Mouse (Mus musculus) midbrain, embryonic 12.5 days (tissue): Measurements from ENCODE around the gene Ptch1. TPM values are rescaled to one million over a fixed set of nuclear protein-coding genes. Genes with fewer than 3 reads are reported as not detected.

Experiments
- ATAC-seq: fragments of 200-750 bp; cut with Nextera tagmentation; 2 replicates; pipeline ENCODE4 v1.8.0; 2017; ENCODE audit warnings: low read depth, moderate TSS enrichment, moderate library complexity; ENCODE audit not compliant: low FRiP score
- H3K27ac ChIP-seq: fragments of 300-500 bp; sonication (generic); replicated peaks from 2 replicates; pipeline ENCODE4 v1.5.1; 2016; ENCODE audit warnings: mild to moderate bottlenecking
- H3K27me3 ChIP-seq: fragments of 300-500 bp; sonication (generic); 2 replicates; pipeline ENCODE4 v1.6.1; 2016; ENCODE audit warnings: mild to moderate bottlenecking
- H3K36me3 ChIP-seq: fragments of 300-500 bp; sonication (generic); 2 replicates; pipeline ENCODE4 v1.6.1; 2016
- H3K4me1 ChIP-seq: fragments of 300-500 bp; sonication (generic); 2 replicates; pipeline ENCODE4 v1.6.1; 2016
- H3K4me2 ChIP-seq: fragments of 300-500 bp; sonication (generic); replicated peaks from 2 replicates; pipeline ENCODE4 v1.6.1; 2016; ENCODE audit warnings: mild to moderate bottlenecking, moderate library complexity
- H3K4me3 ChIP-seq: fragments of 300-500 bp; sonication (generic); 2 replicates; pipeline ENCODE4 v1.5.1; 2016; ENCODE audit warnings: mild to moderate bottlenecking
- H3K9ac ChIP-seq: fragments of 300-500 bp; sonication (generic); replicated peaks from 2 replicates; pipeline ENCODE4 v1.6.1; 2016; ENCODE audit warnings: mild to moderate bottlenecking, moderate library complexity
- H3K9me3 ChIP-seq: fragments of 300-500 bp; sonication (generic); 2 replicates; pipeline ENCODE4 v1.6.1; 2016; ENCODE audit warnings: mild to moderate bottlenecking
- WGBS: fragments of 180-500 bp; shearing (Covaris S2); methylation state at CpG from one replicate; pipeline ENCODE4 v1.1.7; 2016; 5-methylcytosine and 5-hydroxymethylcytosine counted together
- polyA plus RNA-seq: library from polyadenylated mRNA; unstranded; fragments of >200 nt; fragmentation: Nextera tagmentation; extraction: Ambion mirVana; gene quantifications from 2 replicates; pipeline ENCODE4 v1.2.1, GENCODE M21; 2016

The Ptch1 gene
- polyA plus RNA-seq, 1 experiment from 2014 or later, result 18.6 TPM

DNA sequence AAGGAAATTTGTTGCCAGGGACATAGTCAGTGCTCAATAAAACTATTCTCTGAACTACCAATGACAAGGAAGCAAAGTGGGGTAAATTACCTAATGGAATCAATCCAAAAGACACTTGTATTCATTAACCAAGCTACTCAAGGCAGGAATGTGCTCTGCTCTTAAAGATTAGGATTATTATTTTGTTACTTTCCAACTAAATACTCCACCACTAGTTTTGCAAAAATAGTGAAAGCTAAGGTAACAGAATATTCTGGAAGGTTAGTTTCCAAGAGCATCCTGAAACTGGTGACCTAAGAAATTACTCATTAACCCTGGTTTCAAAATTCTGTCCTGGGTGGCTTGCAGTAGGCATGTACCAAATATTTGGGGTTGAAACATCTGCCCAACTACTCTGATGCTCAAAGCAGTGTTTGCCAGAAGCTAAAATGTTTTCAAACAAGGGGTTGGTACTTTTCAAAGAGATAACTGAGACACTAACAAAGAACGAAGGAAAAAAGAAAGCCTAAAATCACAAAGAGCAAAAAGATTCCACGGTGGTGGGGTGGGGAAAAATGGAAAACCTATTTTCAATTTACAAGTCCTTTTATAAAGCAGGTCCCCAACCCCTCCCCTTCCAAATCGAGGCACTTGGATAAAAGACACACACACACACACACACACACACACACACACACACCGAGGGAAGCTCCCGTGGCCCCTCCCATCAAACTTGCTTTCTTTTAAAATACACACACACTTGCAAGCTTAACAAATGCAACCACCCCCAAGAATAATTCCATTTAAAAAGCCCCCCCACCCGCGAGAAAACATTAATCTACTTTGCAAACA, 11.0 kb downstream of the Ptch1 start:
- H3K4me2 ChIP-seq, result peak overlapping the region; percentile 86
- no peak for ATAC-seq
- no peaks in the 10 kb centered on the region for H3K36me3 ChIP-seq
- peaks cover 60% of the 10 kb centered on the region for H3K4me1 ChIP-seq
- peak overlapping the region; percentile 99 for H3K27ac ChIP-seq
- H3K27me3 ChIP-seq, result peaks cover 13% of the 10 kb centered on the region
- WGBS, result 1% methylated on average over 7 of the region's 7 CpGs
- peak overlapping the region; percentile 98 for H3K4me3 ChIP-seq
- H3K9me3 ChIP-seq, result no peaks in the 10 kb centered on the region
- peak overlapping the region; percentile 99 for H3K9ac ChIP-seq

DNA sequence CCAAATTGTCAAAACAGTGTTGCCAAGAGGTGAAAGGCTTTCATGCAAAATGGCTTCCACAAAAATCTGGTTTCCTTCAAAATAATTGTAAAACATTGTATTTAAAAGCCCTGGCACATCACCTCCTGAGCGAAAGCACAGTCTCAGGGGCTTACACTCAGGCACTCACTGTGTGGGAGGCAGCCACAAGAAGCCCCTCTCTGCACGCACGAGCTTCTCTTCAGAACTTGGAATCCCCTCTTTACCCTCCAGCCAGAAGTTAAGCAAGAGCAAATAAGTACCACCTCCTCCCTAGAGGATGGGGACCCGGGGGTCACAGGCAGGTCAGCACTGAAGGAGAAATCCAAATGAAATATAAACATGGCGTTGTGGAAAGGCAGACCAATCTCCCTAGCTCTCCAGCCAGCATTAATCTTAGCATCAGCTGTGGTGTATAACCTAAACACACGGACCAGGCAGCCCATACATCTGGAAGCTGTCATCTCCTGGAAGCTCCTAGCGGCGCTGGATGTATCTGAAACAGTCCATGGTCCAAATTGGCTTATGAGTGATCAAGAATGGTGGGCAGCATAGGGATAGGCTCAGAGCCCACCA, 15.0 kb downstream of the Ptch1 start:
- Histone ChIP-seq H3K27ac (peak overlapping the region; percentile 16; the same call in 1 of the 2 replicates), H3K4me1 (peaks cover 92% of the 10 kb centered on the region), H3K4me2 (peak overlapping the region; percentile 86), H3K36me3 (no peaks in the 10 kb centered on the region), H3K9ac (0 out of 2 replicates have a peak overlapping the region, but pooled peaks have one; percentile 32), H3K27me3 (peaks cover 17% of the 10 kb centered on the region), H3K9me3 (no peaks in the 10 kb centered on the region), H3K4me3 (no peak overlapping the region)
- no peak for ATAC-seq
- WGBS, result 37% methylated on average over 8 of the region's 8 CpGs

DNA sequence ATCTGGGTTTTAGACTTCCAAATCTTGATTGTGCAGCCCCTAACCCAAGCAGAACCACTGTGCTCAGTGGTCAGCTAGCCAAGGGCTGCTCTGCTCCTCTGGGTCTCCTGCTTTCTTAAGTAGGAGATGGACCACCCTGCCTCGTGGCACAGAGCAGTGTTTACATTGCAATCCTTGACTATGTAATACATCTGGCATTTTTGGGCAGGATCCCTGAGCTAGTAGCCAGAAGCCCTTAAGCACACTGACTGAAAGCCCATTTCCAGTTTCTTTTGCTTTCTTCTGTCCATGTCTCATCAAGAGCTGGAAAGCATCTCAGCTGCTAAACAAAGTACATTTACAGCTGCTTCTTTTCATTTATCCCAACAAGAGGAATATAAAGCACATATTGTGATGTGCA, 17.0 kb downstream of the Ptch1 start:
- Histone ChIP-seq H3K27ac (peak overlapping the region; percentile 86; the same call in 1 of the 2 replicates), H3K27me3 (peaks cover 22% of the 10 kb centered on the region), H3K36me3 (no peaks in the 10 kb centered on the region), H3K4me1 (peaks cover 98% of the 10 kb centered on the region), H3K9me3 (no peaks in the 10 kb centered on the region), H3K9ac (no peak overlapping the region), H3K4me3 (no peak overlapping the region; the same call in 1 of the 2 replicates), H3K4me2 (peak overlapping the region; percentile 40)
- no peak for ATAC-seq
- WGBS, result 37% methylated on average over 1 of the region's 1 CpGs

DNA sequence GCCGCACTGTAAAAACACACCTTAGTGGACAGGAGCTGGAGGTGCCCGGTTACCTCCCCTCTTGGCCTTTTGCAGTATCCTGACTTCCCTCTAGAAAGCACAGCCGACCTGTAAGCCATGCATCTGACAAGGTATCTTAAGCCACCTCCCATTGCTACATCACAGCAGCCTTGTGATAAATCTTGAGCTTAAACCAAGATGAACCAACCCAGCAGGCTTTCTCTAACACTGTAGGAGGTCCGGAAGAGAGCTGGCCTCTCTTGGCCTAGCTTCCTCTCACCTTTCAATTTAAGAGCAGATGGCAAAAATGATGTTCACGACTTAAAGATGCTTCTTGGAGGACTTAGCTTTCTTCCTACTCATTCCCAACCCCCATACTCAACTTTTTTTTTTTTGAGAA, 17.5 kb downstream of the Ptch1 start:
- ATAC-seq, result no peak
- H3K36me3 ChIP-seq, result no peaks in the 10 kb centered on the region
- H3K4me3 ChIP-seq, result peak overlapping the region; percentile 9; the same call in 1 of the 2 replicates
- H3K9ac ChIP-seq, result no peak overlapping the region
- WGBS, result 26% methylated on average over 5 of the region's 5 CpGs
- no peaks in the 10 kb centered on the region for H3K9me3 ChIP-seq
- peak overlapping the region; percentile 86 for H3K27ac ChIP-seq
- H3K4me1 ChIP-seq, result peaks cover 99% of the 10 kb centered on the region
- peaks cover 25% of the 10 kb centered on the region for H3K27me3 ChIP-seq
- peak overlapping the region; percentile 40 for H3K4me2 ChIP-seq

DNA sequence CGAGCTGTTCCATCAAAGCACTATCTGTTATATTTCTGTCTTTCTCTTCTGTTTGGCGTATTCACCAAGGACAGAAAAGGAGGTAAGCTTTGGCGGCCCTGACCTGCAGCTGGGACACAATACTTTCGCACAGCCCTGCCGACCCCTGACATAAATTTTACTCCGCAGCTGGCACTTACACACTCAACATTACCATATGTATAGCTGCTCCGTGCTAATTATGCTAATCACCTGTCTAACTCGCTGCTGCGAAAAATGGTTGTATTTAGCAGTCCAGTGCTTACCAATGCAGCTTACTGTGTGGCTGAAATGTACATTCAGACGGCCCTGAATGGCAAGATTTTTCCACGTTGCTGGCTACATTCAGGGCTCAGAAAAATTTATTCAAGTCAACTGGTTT, 18.8 kb downstream of the Ptch1 start:
- H3K27me3 ChIP-seq, result peaks cover 21% of the 10 kb centered on the region
- H3K4me2 ChIP-seq, result peak overlapping the region; percentile 40
- 12% methylated on average over 11 of the region's 11 CpGs for WGBS
- peak overlapping the region; percentile 86 for H3K27ac ChIP-seq
- peak; percentile 88 for ATAC-seq
- H3K4me3 ChIP-seq, result peak overlapping the region; percentile 9; the same call in 1 of the 2 replicates
- H3K9ac ChIP-seq, result no peak overlapping the region; the same call in 1 of the 2 replicates
- H3K36me3 ChIP-seq, result no peaks in the 10 kb centered on the region
- H3K9me3 ChIP-seq, result no peaks in the 10 kb centered on the region
- H3K4me1 ChIP-seq, result peaks cover 98% of the 10 kb centered on the region

DNA sequence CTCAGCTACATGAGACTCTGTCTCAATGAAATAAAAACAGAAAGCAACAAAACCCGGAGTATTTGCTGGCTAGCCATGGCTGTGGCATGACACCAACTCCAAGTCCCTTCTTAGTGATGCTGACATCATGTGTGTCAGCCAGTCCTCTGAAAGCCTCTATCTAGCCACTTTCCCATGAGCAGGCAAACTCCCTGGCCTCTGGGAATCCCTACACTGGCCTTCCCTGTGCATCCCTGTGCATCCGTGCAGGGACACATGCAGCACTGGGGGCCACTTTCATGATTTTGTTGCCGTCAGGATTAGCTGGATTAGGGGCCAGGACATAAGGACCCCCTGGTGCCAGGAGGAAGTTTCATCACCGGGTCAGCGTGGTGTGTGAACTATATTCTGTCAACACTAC, 20.0 kb downstream of the Ptch1 start:
- 20% methylated on average over 5 of the region's 5 CpGs for WGBS
- no peaks in the 10 kb centered on the region for H3K9me3 ChIP-seq
- H3K9ac ChIP-seq, result no peak overlapping the region
- peaks cover 97% of the 10 kb centered on the region for H3K4me1 ChIP-seq
- H3K27me3 ChIP-seq, result peaks cover 17% of the 10 kb centered on the region; the same call in 1 of the 2 replicates
- H3K27ac ChIP-seq, result peak overlapping the region; percentile 86
- H3K4me3 ChIP-seq, result no peak overlapping the region
- ATAC-seq, result no peak
- H3K4me2 ChIP-seq, result peak overlapping the region; percentile 40
- H3K36me3 ChIP-seq, result no peaks in the 10 kb centered on the region

DNA sequence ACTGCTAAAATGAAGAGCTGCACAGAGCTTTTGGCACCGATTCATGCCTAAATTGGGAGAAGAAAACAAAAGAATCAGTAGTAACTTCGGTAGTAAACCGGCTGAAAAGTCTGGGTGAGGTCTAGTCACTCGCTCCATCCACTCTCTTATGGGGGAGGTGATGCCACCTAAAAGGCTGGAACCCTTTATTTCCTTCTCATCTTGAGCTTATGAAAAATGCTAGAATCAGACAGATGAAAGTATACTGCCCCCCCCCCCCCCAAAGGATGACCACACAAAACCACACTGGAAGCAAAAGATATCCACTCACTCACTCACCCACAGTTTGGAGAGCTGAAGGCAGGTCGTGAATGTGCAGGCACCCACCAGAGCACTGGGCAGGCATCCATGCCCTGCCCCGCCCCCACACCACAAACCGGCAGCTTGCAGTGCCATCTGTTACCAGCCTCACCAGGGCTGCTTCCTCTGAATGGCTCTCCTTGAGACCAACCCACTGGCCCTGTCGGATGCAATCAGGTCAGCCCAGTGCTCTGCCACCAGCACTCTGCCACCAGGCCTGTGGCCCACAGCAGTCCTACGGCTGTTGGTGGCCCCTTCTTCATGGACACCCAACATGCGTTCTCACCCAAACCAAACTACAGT, 21.0 kb downstream of the Ptch1 start:
- no peaks in the 10 kb centered on the region for H3K9me3 ChIP-seq
- H3K4me3 ChIP-seq, result no peak overlapping the region
- no peaks in the 10 kb centered on the region for H3K36me3 ChIP-seq
- peak; percentile 24 for ATAC-seq
- peak overlapping the region; percentile 39 for H3K9ac ChIP-seq
- peak overlapping the region; percentile 31 for H3K4me2 ChIP-seq
- H3K4me1 ChIP-seq, result peaks cover 89% of the 10 kb centered on the region
- peaks cover 15% of the 10 kb centered on the region; the same call in 1 of the 2 replicates for H3K27me3 ChIP-seq
- peak overlapping the region; percentile 73 for H3K27ac ChIP-seq
- WGBS, result 55% methylated on average over 10 of the region's 10 CpGs

DNA sequence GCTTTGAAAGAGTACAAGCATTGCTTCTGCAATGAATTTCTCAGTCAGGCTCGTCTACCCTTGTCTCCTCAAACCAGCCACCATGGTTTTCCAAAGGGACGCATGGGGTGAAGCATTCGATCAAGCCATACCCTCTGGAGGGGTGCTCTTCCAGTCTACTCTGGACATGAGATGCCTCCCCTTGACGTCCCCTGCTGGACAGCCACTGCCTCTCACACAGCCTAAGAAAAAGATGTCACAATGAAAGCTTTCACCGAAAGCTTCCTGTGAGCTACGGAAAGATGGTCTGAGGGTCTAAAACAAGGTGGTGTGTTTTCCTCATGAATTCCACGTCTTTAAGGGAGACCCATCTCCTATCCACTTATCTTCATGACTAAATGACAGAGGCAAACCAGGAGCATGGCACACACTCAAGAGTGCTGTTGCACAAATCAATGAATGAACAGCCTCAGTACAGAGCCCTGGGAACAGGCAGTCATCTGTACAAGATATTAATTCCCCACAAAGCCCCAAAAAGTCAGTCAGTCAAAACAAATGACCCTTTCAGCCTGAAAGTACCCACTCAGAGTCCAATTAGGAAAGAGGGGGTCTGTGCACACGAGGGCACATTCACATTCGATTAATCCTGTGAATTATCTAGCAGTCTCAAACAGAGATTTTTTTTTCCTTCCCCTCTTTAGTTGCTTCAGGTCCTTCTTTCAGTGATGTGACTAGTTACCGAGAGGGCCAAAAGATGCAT, 21.7 kb downstream of the Ptch1 start:
- Histone ChIP-seq H3K27me3 (peaks cover 13% of the 10 kb centered on the region; the same call in 1 of the 2 replicates), H3K9me3 (no peaks in the 10 kb centered on the region), H3K27ac (peak overlapping the region; percentile 73), H3K4me3 (0 out of 2 replicates have a peak overlapping the region, but pooled peaks have one; percentile 2), H3K4me2 (peak overlapping the region; percentile 31), H3K9ac (0 out of 2 replicates have a peak overlapping the region, but pooled peaks have one; percentile 17), H3K36me3 (no peaks in the 10 kb centered on the region), H3K4me1 (peaks cover 83% of the 10 kb centered on the region)
- WGBS, result 59% methylated on average over 10 of the region's 10 CpGs
- ATAC-seq, result no peak

DNA sequence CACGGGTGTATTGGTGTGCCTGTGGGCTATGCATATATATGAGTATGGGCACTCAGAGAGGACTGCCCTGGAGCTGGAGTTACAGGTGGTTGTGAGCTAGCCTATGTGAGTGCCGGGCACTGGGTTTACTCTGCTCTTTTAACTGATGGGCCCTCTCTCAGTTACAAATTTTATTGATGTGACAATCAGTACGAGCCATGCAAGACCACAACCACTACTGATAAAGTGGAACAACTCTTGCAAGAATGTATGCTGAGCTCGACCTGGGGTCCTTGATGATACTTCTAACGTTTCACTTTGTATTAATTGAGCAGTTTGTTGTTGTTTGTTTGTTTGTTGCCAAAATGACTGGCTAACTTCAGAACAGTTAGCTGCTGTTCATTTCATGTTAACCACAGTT, 23.0 kb downstream of the Ptch1 start:
- Histone ChIP-seq H3K27ac (no peak overlapping the region), H3K4me2 (no peak overlapping the region), H3K27me3 (peaks cover 11% of the 10 kb centered on the region; the same call in 1 of the 2 replicates), H3K36me3 (no peaks in the 10 kb centered on the region), H3K4me1 (peaks cover 83% of the 10 kb centered on the region), H3K9ac (no peak overlapping the region), H3K9me3 (no peaks in the 10 kb centered on the region), H3K4me3 (no peak overlapping the region)
- WGBS, result 87% methylated on average over 5 of the region's 5 CpGs
- no peak for ATAC-seq

DNA sequence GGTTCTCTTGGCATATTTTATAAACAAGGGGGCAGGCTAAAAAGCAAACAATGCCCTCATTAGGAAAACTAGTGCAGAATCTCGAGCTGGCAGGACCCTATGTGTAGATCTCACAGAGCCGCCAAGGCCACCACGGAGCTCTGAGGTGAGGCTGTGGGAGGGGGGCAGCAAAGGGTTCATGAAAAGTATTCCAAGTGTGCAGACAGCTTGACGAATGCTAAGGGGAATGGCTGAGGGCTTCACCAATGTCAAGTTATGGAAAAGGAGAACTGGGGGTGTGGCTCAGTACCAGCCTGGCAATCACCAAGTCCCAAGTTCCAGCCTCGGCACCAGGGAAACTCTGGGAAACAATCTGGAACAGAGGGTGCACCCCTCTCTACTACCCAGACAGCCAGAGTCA, 24.2 kb downstream of the Ptch1 start:
- Histone ChIP-seq H3K4me1 (peaks cover 82% of the 10 kb centered on the region), H3K27ac (no peak overlapping the region), H3K36me3 (no peaks in the 10 kb centered on the region)

DNA sequence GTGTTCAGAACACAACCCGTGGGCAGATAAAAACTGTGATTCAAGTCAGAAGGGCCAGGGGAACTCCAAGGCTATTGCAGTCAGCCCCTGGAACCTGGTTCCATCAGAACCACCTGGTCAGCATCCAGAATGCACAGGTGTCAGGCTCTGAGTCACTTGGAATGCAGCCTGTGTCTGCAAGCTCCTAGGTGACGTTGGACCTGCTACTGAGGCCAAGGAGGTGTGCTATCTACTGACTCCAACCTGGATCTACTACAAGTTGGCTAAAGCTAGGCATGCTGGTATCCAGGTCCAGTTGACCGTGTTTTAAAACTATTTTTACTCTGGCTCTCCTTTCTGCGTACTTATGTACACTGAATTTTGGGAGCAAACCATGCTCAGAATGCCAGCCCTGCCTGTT, 24.8 kb downstream of the Ptch1 start:
- Histone ChIP-seq H3K4me1 (peaks cover 83% of the 10 kb centered on the region), H3K4me2 (no peak overlapping the region), H3K9me3 (no peaks in the 10 kb centered on the region), H3K27me3 (peaks cover 11% of the 10 kb centered on the region; the same call in 1 of the 2 replicates), H3K9ac (no peak overlapping the region), H3K27ac (no peak overlapping the region), H3K36me3 (no peaks in the 10 kb centered on the region), H3K4me3 (no peak overlapping the region)
- ATAC-seq, result no peak
- 87% methylated on average over 4 of the region's 4 CpGs for WGBS

More for the DNA sequence above, 24.2 kb downstream of the Ptch1 start:
- WGBS, result 53% methylated on average over 5 of the region's 5 CpGs
- Histone ChIP-seq H3K4me2 (no peak overlapping the region), H3K27me3 (peaks cover 11% of the 10 kb centered on the region; the same call in 1 of the 2 replicates), H3K4me3 (no peak overlapping the region), H3K9ac (no peak overlapping the region), H3K9me3 (no peaks in the 10 kb centered on the region)
- no peak for ATAC-seq
